Mouse (Mus musculus) thymus, adult 18-20 months (tissue): ENCODE measurements around the gene Pgp.
"Not testable (repeated sequence)": the region's sequence is repeated elsewhere in the genome, so short reads cannot be mapped to it uniquely, and the experiment has no call there.

Source experiments
- DNase-seq, 2 experiments: peaks; one replicate each; pipeline ENCODE4 v3.0.0; 2022; ENCODE audit warnings: mixed read lengths in 2 of 2

Pgp gene

DNA sequence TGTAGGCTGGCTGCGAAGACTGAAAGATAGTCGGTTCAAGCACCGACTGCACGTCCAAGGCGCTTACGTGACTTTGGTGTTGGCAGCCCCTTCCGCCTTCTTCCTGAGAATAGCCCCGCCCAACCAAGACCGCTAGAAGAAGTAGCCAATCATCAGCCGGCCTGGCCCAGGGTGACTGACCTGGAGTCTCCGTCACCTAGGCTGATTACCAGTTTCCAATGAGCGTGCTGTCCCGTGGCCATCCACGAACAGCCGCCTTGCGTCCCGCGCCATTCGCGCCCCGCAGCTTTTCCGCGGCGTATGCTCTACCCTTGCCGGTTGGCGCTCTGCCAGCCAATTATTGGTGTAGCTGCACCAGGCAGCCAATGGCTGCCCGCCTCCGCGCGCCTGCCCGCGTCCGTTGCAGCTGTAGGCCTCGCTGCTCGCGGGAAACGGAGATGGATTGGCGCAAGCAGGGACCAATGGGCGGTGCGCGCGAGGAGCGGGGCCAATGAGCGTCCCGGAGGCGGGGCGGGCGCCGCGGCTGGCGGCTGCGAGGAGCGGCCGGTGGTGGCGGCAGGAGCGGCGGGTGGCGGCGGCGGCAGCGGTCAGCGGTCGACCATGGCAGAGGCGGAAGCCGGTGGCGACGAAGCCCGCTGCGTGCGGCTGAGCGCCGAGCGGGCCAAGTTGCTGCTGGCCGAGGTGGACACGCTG, at the start of gene Pgp, which contains the start of gene E4f1:
TSS of gene Pgp (plus strand) at position 483 of the 693 bp plus-strand sequence.
TSS of gene E4f1 (minus strand) at position 404 of the 693 bp plus-strand sequence.
- peak; percentile 97 for DNase-seq

GRCm38 (mm10) chr17:24423114-24423513, 47.1 kb upstream of the Pgp start:
- no peak for DNase-seq

- DNase-seq: no peak
These were observed 45.7 kb upstream of the Pgp start for GRCm38 (mm10) chr17:24424489-24424888.

DNA sequence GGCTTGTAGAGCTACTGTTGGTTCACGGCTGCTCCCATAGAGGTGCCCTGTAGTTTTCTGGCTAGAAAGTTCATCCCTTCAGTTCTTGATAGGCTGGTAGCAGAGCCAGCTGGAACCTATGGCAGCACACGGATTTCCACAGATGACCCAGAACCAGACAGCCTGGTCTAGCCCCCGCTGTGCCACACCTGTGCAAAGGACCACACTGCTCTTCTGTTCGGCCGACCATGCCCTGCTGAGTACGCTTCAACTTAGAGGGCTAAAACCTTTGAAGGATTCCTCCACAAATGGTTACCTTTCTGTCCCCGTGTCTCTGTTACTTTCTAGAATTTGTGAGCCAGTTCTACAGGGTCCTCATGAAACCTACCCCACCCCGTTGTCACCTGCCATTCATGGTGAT, 44.9 kb upstream of the Pgp start:
- DNase-seq: not testable (repeated sequence)

DNA sequence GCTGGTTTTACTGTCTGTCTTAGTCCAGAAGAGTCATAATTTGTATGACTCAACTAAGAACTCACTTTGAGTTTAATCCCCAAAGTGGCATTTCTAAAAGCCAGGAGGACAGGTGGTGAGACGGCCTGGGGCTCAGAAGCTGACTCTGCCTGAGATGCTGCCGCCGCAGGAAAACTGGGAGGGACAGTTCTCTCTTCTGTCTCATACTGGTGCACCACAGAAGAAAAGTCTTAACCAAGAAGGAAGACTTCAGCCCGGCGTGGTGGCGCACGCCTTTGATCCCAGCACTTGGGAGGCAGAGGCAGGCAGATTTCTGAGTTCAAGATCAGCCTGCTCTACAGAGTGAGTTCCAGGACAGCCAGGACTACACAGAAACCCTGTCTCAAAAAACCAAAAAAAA, 44.3 kb upstream of the Pgp start:
- no peak for DNase-seq

GRCm38 (mm10) chr17:24426471-24427169, 43.6 kb upstream of the Pgp start, which contains the start of gene Eci1:
Gene Eci1, plus strand, starts transcription at chr17:24426641.
- DNase-seq: peak; percentile 64 to 68

DNA sequence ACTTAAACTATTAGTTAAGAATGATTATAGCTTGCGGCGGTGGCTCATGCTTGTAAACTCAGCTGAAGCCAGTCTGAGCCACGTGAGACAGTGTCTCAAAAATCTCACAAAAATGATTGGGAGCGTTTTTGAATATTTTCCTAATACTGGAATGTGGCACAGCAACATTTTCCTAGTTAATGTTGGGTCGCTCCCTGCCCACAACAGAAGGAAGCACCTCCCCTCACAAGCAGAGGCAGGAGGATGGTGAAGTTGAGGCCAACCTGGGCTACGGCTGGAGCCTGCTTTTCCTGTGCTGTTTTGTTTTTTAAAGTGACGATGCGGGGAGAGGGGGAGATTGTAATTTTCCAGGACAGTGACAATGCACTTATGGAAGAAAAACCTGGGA, 43.0 kb upstream of the Pgp start:
- DNase-seq: no peak

- DNase-seq: no peak
These were observed 40.8 kb upstream of the Pgp start for GRCm38 (mm10) chr17:24429201-24429983.

DNA sequence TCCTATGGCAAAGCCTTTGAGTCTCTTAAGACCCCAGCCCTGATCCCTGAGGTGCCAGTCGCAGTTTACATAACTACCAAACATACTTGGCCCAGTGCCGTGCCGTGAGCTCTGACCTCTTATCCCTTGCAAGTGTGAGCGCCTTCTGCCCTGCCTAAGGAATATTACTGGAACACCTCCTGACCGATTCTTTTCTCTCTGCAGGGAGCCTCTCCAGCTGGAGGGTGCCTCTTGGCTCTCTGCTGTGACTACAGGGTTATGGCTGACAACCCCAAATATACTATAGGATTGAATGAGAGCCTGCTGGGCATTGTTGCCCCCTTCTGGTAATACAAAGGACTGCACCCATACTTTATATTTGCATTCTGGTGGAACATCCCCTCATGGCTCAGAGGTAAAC, 33.2 kb upstream of the Pgp start:
- DNase-seq: no peak

DNA sequence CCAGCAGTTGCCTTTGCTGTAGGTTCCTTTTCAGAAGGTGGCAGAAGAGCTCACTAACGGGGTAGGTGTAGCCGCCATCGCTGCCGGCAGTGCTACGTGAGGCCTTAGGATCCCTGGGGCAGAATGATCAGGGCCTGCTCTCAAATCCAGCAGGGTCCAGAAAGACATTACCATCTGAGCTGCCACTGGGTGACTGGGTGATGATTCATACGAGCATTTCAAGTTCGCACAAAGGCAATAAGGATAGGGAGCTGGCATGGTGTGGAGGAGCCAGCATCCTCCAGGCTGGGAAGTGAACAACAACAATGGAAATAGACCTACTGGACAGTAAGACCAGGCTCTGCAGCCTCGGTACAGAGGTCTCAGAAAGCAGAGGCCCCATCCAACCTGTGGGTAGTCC, 29.8 kb upstream of the Pgp start:
- no peak for DNase-seq

DNA sequence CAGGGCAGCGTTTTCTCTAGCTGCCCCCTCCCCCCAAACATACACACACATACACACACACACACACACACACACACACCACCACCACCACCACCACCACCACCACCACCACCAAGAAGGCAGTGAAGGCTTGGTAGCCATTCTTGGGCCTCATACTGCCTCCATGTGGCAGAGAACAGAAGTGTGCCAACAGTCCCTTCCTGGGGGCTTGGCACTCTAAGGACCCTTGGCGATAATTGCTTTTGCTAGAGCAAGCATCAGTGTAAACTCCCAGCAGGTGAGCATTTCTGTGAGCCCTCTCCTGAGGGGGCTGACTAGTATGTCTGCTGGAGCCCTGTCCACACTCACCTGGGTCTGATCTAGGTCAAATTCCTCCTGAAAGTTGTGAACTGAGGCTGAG, 29.0 kb upstream of the Pgp start:
- DNase-seq: no peak

- DNase-seq: no peak
These were observed 28.1 kb upstream of the Pgp start for GRCm38 (mm10) chr17:24442107-24442506.

- no peak for DNase-seq
These were observed 27.5 kb upstream of the Pgp start, which contains the start of gene Dnase1l2 for GRCm38 (mm10) chr17:24442632-24443155. Gene Dnase1l2, minus strand, starts transcription at chr17:24443105.

- DNase-seq: no peak
These were observed 26.8 kb upstream of the Pgp start for GRCm38 (mm10) chr17:24443409-24443808.

- no peak for DNase-seq
These were observed 23.6 kb upstream of the Pgp start for GRCm38 (mm10) chr17:24446590-24446989.

- DNase-seq: no peak
These were observed 20.7 kb upstream of the Pgp start for GRCm38 (mm10) chr17:24449507-24449906.

GRCm38 (mm10) chr17:24451220-24451619, 19.0 kb upstream of the Pgp start:
- DNase-seq: no peak

GRCm38 (mm10) chr17:24453372-24453771, 16.8 kb upstream of the Pgp start:
- DNase-seq: no peak

DNA sequence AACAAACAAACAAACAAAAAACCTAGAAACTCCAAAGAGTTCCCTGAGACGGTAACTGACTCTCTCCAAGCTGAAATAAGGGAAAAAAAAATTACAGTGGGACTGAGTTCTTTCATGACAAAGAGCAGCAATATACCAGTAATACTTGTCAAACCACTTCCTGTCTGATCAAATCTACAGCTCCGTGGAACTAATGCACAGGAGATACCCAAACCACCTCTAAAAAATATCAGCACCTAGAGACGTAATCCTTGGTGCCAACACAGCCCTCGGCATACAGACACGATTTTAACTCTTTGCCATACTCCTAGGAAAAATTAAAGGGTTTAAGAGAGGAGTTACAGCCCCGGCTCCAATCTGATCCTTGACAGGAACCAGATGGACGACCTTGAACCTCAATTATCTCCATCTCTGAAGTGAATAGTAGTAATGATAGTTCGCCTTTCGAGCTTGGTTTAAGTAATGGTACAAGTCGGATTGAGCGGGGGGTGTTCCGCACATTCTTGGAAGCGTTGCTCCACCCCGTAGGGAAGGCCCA, 15.9 kb upstream of the Pgp start:
- no peak for DNase-seq

DNA sequence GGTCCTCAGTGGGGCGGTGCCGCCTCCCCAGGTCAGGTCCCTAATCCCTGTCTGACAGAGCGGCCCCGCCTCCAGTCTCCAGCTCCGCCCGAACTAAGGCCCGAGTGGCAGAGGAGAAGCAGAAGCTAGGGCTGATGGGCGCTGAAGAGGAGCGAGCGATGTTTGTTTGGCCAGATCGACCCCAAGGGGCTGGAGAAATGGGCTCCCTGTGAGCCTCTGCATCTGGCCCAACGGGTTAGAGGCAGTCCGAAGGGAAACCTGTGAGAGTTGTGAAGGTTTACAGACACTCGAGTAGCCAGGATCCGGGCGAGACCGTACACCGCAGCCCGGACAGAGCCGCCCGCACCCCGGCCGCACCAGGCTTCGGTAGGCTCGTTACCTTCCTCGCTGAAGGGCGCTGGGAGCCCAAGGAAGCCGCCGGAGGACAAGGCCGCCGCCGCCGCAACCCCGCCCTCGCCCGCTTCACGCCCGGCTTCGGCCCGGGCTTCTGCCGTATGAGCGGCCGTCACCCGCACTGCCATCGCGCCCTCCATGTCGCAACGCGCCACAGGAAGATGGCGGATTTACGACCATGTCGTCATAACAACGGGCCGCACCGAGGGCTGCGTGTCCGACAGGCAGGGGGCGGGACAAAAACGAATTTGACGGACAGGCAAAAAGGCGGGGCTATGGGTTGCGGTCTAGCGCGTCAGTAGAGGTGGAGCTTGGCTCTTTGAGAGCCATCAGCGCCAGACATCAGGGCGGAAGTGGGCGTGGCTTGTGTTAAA, 15.3 kb upstream of the Pgp start:
- peak; percentile 99 for DNase-seq

GRCm38 (mm10) chr17:24455523-24456206, 14.5 kb upstream of the Pgp start:
- not testable (repeated sequence) for DNase-seq
